Mouse (Mus musculus): Measurements from ENCODE around the gene Ecpas. TPM values are rescaled to one million over a fixed set of nuclear protein-coding genes. Genes with fewer than 3 reads are reported as not detected.

The Ecpas gene
- 9.3 and 14.7 TPM in 2 replicates for polyA plus RNA-seq (2012; rRNA removed)

GRCm38 (mm10) chr4:58912629-58913335 lies at the start of gene Ecpas:
Gene Ecpas (minus strand): TSS chr4:58912749.

DNA sequence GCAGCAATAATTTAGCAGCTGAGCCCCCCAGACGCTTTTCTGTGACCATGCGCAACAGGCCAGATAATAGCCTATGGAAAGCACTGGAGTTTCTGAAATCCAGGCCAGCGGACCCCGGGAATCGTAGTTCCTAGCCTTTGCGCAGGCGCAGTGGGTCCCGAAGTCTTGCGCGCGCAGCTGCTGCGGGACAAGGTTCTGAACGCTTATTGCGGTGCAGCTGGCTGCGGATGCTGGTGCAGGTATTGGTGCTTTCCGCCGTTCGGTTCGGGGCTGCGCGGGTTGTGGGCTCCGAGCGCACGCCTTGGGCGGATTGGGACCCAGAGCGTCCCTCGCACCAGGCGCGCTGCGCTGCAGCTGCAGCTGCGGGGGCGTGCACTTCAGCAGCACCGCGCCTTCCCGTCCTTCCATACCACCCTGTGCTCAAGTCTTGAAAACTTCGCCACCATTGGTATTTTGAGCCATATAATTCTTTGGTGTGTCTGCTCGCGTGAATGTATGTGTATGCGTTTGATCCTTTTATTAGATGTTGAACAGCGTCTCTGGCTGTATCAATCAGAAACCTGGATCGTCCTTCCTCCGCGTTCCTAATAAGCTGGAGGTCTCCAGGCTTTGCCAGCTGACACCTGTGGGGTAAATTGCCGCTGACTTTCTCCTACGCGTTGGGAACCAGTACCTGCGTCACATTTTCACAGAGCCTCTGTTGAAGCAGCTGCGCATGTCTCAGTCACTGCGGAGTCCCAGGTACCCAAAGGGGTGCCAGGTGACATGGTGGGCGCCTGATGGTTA lies 31.1 kb upstream of the Ecpas start, which contains the start of gene Zkscan16:
Gene Zkscan16 (plus strand): TSS at position 209 of the 786 bp plus-strand sequence.

GRCm38 (mm10) chr4:58787616-58788015 lies 124.9 kb downstream of the Ecpas start, which contains the start of gene Olfr267:
Gene Olfr267 (minus strand): TSS chr4:58787716.

Other genes with a start within 250 kb of the Ecpas start
- 0.02 TPM in 1 of 2 replicates, not detected in the other for gene Olfr267, start 125.0 kb downstream of the Ecpas start, polyA plus RNA-seq (2012; rRNA removed)
- gene Zkscan16, start 30.9 kb upstream of the Ecpas start, polyA plus RNA-seq (2012; rRNA removed), result 0.03 TPM in 1 of 2 replicates, not detected in the other
- 39.4 and 50.1 TPM in 2 replicates for gene Ptgr1, start 74.4 kb upstream of the Ecpas start, polyA plus RNA-seq (2012; rRNA removed)
- 1.3 and 2.0 TPM in 2 replicates for gene Dnajc25, start 82.3 kb upstream of the Ecpas start, polyA plus RNA-seq (2012; rRNA removed)
- gene Gm20503, start 90.5 kb upstream of the Ecpas start, polyA plus RNA-seq (2012; rRNA removed), result 0.50 and 1.7 TPM in 2 replicates
- 10.4 and 11.7 TPM in 2 replicates for gene Gng10, start 122.3 kb upstream of the Ecpas start, polyA plus RNA-seq (2012; rRNA removed)
- gene AI481877, start 226.2 kb upstream of the Ecpas start, polyA plus RNA-seq (2012; rRNA removed), result 0.03 TPM in 2 replicates